Mouse (Mus musculus) layer of hippocampus, adult 11-12 months (tissue): ENCODE measurements around the gene Atp2c2.

Experiments
- DNase-seq: peaks from one replicate; pipeline ENCODE4 v3.0.0; 2022; ENCODE audit warnings: low spot score

Atp2c2 gene

GRCm38 (mm10) chr8:119743291-119744026 lies 43.6 kb downstream of the Atp2c2 start:
- peak; percentile 45 for DNase-seq

GRCm38 (mm10) chr8:119744604-119745003 lies 44.8 kb downstream of the Atp2c2 start:
- DNase-seq = no peak

- no peak for DNase-seq
Measured at GRCm38 (mm10) chr8:119755238-119756146, 55.7 kb downstream of the Atp2c2 start.

DNA sequence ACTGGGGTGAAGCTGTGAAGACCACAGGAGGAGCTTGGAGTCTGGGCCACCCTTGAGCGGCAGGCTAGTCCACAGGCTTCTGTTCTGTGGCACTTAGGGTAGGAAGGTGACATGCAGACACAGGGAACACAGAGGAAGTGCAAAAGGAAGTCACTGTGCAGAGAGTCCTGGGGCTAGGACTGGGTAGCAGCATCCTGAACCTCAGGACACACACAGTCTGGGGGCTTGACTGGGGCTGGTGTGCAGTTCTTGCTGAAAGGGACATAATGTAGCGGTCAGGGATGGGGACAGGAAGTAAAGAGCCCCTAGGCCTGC lies 56.3 kb downstream of the Atp2c2 start:
- no peak for DNase-seq

- no peak for DNase-seq
Measured at GRCm38 (mm10) chr8:119756538-119756937, 56.7 kb downstream of the Atp2c2 start.

GRCm38 (mm10) chr8:119761692-119762091 lies 61.9 kb downstream of the Atp2c2 start:
- DNase-seq = no peak

DNA sequence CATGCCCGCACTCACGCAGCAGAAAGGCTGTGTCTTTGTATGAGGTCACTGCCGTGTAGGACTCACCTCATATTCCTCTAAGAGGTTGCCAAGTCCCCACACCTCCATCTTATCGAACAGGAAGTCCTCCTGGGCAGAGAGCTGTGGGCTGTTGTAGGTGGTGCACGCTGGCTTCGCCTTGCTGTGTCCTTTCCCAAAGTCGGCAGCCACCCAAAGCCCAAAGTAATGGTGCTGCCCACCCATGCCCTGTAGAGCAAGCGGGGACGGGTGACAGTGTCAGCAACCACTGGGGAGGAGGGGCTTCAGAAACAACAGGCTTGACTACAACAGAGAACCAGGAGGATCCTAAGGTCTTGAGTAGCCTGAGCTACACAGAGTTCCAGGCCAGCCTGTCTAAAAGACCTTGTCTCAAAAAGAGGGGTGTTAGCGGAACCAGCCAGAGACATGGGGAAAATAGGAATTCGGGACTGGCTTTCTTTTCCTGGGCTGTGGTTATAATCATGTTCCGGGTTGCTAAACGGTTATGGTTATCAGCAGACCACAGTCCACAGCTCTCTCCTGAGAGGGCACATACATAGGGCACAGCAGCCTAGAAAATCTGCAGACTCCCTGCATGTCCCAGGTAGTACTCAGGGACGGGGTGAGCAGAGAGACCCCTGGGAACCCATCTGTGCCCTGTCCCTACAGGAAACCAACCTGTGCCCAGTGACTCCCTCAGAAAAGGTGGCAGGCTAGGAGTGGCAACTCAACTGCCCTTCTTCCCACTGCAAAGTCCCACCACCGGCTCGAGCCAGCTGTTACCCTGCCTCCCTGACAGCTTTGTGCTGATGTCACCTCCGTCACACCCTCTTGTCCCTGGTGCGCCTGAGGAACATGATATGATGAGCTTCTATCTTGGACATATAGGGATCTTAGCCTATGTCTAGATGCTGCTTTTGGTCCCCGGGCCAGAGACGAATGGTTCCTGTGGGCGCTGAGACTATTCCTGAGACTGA lies 62.7 kb downstream of the Atp2c2 start:
- DNase-seq = no peak

DNA sequence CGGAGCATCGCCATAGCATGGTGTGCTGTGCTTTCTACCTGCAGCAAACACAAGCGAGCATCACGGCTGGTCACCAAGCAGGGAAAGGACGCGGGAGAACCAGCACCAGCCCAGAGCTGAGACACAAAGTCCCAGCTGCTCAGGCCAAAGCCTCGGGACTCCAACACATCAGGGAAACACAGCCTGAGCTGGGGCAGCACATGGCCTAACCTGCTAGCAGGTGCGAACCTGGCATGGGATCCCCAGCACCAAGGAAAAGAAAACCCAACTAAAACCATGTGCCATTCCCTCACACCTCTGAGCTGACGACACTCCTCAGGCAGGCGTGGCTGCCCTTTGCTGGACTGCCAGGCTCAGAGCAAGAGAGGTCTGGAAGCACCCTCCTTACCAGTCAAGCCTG lies 65.5 kb downstream of the Atp2c2 start:
- DNase-seq = no peak

DNA sequence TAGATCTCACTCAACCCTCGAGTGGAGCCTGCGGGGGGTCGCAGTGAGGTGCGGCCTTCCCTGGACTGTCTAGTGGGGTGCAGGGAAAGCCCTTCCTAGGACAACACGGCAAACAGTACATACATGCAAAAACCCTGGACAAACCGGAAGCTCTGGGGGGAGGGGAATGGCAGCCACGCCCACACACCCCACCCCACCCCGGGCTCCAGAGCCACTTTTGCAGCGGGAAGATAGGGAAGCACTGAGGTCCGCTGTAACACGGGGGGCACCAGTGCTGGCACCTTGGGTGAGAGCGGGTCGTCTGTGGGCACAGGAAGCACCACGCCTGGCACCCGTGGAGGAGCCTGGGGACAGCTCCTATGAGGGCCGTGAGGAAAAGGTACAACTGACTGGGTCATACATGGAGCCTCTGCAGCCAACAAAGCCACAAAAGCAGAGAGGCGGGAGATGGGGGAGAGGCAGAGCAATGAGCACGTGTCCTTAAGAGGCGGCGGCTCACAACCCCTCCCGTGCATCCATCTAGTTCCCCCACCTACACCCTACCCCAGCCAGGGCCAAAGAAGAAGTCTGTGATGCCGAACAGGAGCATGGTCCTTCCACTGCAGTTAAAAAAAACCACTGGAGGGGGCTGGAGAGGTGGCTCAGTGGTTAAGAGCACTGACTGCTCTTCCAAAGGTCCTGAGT lies 66.1 kb downstream of the Atp2c2 start:
- DNase-seq = no peak

DNA sequence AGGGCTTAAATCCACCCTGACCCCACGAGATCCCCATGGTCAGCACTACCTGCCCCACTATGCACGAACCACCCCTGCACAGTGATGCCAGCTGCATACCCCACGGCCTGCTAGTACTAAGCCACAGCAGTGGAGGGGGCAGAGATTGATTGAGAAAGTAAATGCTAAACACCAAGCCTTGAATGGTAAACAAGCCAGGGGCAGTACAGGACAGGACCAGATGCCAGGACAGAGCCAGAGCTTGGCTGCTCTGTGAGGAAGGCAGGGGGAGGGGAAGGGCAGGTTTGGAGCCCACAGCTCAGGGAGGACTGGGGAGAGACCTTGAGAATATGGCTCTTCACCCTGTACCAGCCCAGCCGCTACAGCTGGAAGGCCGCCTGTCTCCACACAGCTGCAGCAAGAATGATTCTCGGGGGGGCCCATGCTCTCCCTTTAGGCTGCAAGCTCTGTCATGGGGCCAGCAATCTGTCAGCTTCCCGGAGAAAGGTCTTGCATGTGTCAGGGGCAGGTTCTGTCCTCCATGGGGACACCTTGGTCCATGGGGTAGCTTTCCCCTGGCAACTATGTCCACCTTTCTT lies 76.9 kb downstream of the Atp2c2 start:
- DNase-seq = no peak

- no peak for DNase-seq
Measured at GRCm38 (mm10) chr8:119777765-119778164, 78.0 kb downstream of the Atp2c2 start.

GRCm38 (mm10) chr8:119778263-119778662 lies 78.5 kb downstream of the Atp2c2 start, which contains the start of gene Tldc1:
Gene Tldc1, minus strand, starts transcription at chr8:119778416.
- DNase-seq = peak; percentile 99

- DNase-seq = peak; percentile 86
Measured at GRCm38 (mm10) chr8:119779013-119779737, 79.4 kb downstream of the Atp2c2 start.

DNA sequence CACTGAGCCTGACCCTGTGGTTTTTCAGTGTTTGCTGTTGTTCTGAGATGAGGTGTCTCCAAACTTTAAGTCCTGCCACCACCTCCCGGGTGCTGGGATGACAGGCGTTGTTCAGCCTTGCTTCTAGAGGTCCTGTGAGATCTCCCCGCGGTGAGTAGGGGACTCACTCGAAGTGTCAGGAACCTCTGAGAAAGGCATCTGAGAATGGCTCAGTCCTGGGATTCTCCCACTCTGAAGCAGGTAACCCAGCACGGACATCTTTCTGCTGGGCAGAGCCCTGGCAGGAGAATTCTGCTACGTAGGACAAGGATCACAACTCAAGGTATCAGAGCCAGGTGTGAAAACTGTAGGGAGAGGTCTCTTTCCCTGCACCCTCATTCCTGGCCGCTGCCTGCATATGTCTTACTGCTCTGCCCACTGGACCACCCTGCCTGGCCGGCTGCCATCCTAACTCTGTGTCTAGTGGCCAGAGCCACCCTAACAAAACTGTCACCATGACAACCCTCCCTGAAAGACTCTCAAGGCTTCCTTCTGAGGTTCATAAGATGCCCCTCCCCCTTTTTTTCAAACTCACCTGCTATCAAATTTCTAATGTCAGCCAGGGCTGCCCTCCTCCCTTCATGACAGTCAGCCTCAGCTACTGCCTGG lies 80.7 kb downstream of the Atp2c2 start:
- no peak for DNase-seq

DNA sequence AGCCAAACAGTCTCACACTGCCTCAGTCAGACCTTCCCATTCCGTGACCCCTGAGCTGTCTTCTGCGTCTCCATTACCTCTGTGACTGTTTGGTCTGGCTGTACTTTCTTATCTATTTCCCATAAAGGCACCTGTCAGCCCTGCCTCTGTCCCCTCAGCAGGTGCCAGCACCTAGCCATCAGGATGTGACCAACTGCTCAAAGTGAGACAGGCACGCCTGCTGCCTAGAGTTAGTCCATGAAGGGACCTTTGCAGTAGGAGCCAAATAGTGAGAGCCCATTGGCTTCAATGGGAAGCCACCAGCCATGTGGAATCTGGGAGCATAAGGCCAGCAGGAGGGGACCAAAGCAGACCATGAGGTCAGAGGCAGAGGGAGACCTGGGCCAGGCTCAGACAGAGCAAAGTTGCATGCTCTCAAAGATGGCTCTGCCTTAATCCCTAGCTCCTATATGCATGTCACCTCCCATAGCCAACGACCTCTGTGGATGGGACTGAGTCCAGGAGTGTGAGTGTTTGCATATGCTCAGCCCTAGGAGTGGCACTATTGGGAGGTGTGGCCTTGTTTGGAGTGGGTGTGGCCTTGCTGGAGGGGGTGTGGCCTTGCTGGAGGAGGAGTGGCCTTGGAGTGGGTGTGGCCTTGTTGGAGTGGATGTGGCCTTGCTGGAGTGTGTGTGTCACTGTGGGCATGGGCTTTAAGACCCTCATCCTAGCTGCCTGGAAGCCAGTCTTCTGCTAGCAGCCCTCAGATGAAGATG lies 81.5 kb downstream of the Atp2c2 start:
- DNase-seq = no peak

DNA sequence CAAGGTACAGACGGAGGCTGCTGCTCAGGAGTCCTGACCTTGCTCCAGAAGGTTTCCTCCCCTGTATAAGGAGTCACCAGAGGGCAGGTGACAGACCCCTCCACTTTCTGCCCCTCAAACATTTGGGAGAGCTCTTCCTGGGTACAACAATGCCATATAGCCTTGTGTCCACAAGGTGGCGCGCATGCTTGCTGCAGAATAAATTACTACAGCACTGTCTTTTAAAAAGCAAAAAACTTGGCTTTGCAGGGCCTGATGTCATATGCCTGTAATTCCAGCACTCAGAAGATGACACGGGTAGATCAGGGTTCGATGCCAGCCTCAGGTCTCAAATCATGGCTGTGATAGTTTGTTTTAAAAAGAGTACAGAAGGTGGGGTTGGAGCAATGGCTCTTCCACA lies 82.9 kb downstream of the Atp2c2 start:
- peak; percentile 81 for DNase-seq

GRCm38 (mm10) chr8:119783579-119783978 lies 83.8 kb downstream of the Atp2c2 start:
- no peak for DNase-seq

DNA sequence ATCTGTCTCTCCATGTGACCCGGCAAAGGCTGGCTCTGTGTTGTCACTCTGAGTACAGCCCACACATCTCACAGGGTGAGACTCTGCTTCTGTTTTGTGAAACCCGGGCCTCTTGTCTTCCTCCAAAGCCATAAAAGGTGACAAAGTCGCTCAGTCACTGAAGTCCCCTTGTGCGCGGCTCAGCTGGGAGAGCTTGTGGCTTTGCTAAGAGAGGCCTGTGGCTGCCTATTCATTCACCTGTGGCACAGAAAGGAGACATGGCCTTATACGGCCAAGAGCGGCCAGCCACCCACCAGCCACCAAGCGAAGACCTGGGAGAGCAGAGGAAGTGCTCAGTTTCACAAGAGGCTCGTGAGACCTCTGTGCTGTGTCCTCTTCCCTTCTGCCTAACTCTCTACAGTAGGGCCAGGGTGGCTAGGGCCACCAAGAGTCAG lies 84.3 kb downstream of the Atp2c2 start:
- DNase-seq = no peak

- no peak for DNase-seq
Measured at GRCm38 (mm10) chr8:119784676-119785075, 84.9 kb downstream of the Atp2c2 start.
